Mouse (Mus musculus) ES-E14 (cell line): Measurements from ENCODE around the gene Kctd14.

Source experiments
- CHD2 ChIP-seq: IDR thresholded peaks from 2 replicates; pipeline ENCODE4 v1.6.1; 2014; ENCODE audit warnings: mild to moderate bottlenecking, low read depth, low read length, inconsistent platforms
- MAFK ChIP-seq: IDR thresholded peaks from 2 replicates; pipeline ENCODE4 v1.6.1; 2014; ENCODE audit warnings: mild to moderate bottlenecking, low read depth, low read length, inconsistent platforms; ENCODE audit not compliant: insufficient read depth
- ZC3H11A ChIP-seq: IDR thresholded peaks from 2 replicates; pipeline ENCODE4 v1.6.1; 2012; ENCODE audit warnings: low read depth, mild to moderate bottlenecking, inconsistent platforms, low read length, borderline replicate concordance

GRCm38 (mm10) chr7:97483378-97483777, 32.3 kb downstream of the Kctd14 start:
- TF ChIP-seq MAFK: no peak
- TF ChIP-seq CHD2: no peak
- TF ChIP-seq ZC3H11A: no peak
